Mouse (Mus musculus) monocyte, adult 5-6 weeks (primary cell): Measurements from ENCODE around the gene Zfp706. TPM values are rescaled to one million over a fixed set of nuclear protein-coding genes. Genes with fewer than 3 reads are reported as not detected.

Experiments
- ATAC-seq: fragments of 153-309, 156-312 bp; replicated peaks from 2 replicates; pipeline ENCODE4 v1.8.0; 2017; ENCODE audit warnings: mild to moderate bottlenecking; ENCODE audit not compliant: low TSS enrichment, insufficient number of reproducible peaks, severe bottlenecking, poor library complexity, low FRiP score
- total RNA-seq: library from RNA; stranded (forward); fragments of 200-1000, 200-491, 200-594 nt; gene quantifications from 3 replicates; pipeline ENCODE4 v1.2.3, GENCODE M21; 2017

Zfp706 gene
- 64.0 to 120 TPM (median 90.5 TPM) in 3 replicates for total RNA-seq

- peak; percentile 94 for ATAC-seq
These were observed at the start of gene Zfp706 for GRCm38 (mm10) chr15:37007233-37007958. Gene Zfp706 (minus strand): TSS chr15:37007773.

- ATAC-seq: no peak
These were observed 47.0 kb upstream of the Zfp706 start for GRCm38 (mm10) chr15:37054582-37054981.

GRCm38 (mm10) chr15:37053085-37053762 is 45.7 kb upstream of the Zfp706 start:
- ATAC-seq: no peak

GRCm38 (mm10) chr15:37047403-37047802 is 39.8 kb upstream of the Zfp706 start:
- ATAC-seq: no peak

GRCm38 (mm10) chr15:37046586-37046985 is 39.0 kb upstream of the Zfp706 start:
- no peak for ATAC-seq

- ATAC-seq: no peak
These were observed 38.6 kb upstream of the Zfp706 start for GRCm38 (mm10) chr15:37046131-37046530.

- no peak for ATAC-seq
These were observed 37.9 kb upstream of the Zfp706 start for GRCm38 (mm10) chr15:37045456-37045855.

- no peak for ATAC-seq
These were observed 35.0 kb upstream of the Zfp706 start for GRCm38 (mm10) chr15:37042559-37042958.

GRCm38 (mm10) chr15:37041214-37041613 is 33.6 kb upstream of the Zfp706 start:
- ATAC-seq: no peak

GRCm38 (mm10) chr15:37038666-37039065 is 31.1 kb upstream of the Zfp706 start:
- ATAC-seq: no peak

GRCm38 (mm10) chr15:37037704-37038103 is 30.1 kb upstream of the Zfp706 start:
- ATAC-seq: no peak

- ATAC-seq: no peak
These were observed 29.0 kb upstream of the Zfp706 start for GRCm38 (mm10) chr15:37036481-37037156.

GRCm38 (mm10) chr15:37034155-37034554 is 26.6 kb upstream of the Zfp706 start:
- ATAC-seq: no peak

- no peak for ATAC-seq
These were observed 25.9 kb upstream of the Zfp706 start for GRCm38 (mm10) chr15:37033431-37033830.

- ATAC-seq: no peak
These were observed 24.0 kb upstream of the Zfp706 start for GRCm38 (mm10) chr15:37031334-37032150.

- ATAC-seq: no peak
These were observed 23.4 kb upstream of the Zfp706 start for GRCm38 (mm10) chr15:37030929-37031328.

- ATAC-seq: no peak
These were observed 20.4 kb upstream of the Zfp706 start for GRCm38 (mm10) chr15:37027956-37028355.

GRCm38 (mm10) chr15:37026458-37026857 is 18.9 kb upstream of the Zfp706 start:
- no peak for ATAC-seq
